Mouse (Mus musculus): ENCODE measurements at regions not wholly inside any gene's neighbourhood (a gene's known extent, or its start where the extent isn't known, plus 50 kb on each side); places are given as distances from the start of the nearest gene placed in this dataset.

- TF ChIP-seq GATA1 (IDR thresholded peaks at IDR 0.05; ENCODE audit: borderline replicate concordance, low read length) (no peak), FLI1 (IDR thresholded peaks at IDR 0.05; ENCODE audit: low read length) (no peak)
These were observed 245.8 kb downstream of the Wnt5a start for GRCm38 (mm10) chr14:28750301-28750700.

Measured in megakaryocyte, embryonic 14.5 days (primary cell).